Mouse (Mus musculus): ENCODE results near the gene Dad1. TPM values are rescaled to one million over a fixed set of nuclear protein-coding genes. Genes with fewer than 3 reads are reported as not detected.

Dad1 gene
- polyA plus RNA-seq, 1 experiment = 324 TPM

DNA sequence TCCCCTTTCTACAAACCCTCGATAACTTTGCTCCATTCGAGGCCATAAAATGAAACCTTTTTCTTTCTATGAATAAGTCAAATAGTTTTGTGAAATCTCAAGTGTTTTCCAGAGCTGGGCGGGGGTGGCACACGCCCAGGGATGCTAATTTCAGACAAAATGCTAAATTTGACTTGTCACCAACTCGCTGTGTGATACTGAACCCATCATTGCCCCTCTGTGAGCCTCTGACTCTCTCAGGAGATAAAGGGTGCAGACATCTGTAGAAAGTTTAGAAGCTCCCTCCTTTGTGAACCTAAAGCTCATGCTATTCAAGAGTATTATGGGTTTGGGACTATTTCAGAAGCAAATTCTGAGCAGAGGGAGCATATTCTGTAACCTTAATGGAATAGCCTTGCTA lies 46.0 kb downstream of the Dad1 start:
- no peak overlapping the region for H3ac ChIP-seq (ENCODE audit: control insufficient read depth, insufficient read length)
- no peaks in the 10 kb centered on the region for H3K36me3 ChIP-seq (ENCODE audit: control insufficient read depth, insufficient read depth)
- H3K4me3 ChIP-seq = no peak overlapping the region
- no peaks in the 10 kb centered on the region for H3K27me3 ChIP-seq (ENCODE audit: control insufficient read depth, insufficient read depth, insufficient read length)
- H3K79me2 ChIP-seq (ENCODE audit: control insufficient read depth, insufficient read depth) = no peaks in the 10 kb centered on the region
- no peak overlapping the region for H3K4me2 ChIP-seq (ENCODE audit: low read depth)
- TF ChIP-seq USF1 (IDR thresholded peaks at IDR 0.05; ENCODE audit: low read depth) (no peak), REST (IDR thresholded peaks at IDR 0.05; ENCODE audit: insufficient read depth, insufficient read length) (no peak), TCF3 (IDR thresholded peaks at IDR 0.05; ENCODE audit: insufficient read length, low read depth) (no peak)

DNA sequence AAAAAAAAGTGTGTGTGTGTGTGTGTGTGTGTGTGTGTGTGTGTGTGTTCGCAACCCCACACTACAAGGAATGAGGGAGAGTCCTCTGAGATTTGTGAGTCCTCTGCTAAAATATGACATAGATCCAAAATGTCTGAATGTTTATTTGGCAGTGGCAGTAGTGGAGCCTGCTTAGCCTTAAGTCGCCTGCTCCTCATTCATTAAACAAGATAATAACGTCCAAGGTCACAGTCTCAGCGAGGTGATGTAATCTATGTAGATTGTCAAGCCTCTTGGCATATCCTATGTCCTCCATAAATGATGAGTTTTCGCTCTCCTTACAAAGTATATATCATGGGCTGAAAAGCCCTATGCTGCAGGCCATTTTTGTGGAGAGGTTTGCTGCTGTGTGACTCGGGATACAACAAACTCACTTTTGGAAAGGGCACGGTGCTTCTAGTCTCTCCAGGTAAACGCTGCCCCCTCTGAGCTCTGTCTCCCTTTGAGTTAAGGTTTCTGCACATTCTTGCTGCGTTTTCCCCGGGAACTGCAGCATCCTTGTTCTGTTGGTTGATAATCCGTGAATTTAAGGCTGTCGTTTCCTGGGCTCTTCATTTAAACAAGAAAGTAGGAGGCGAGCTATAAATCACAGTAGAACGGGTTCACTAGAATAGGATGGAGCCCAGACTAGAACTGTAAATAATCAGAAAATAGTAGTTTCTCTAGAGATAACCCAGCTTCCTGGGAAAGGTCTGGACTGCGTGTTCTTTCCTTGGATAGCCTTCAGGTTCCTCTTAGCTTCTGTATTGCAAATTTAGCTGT lies 47.0 kb downstream of the Dad1 start:
- Histone ChIP-seq H3K79me2 (ENCODE audit: control insufficient read depth, insufficient read depth) (no peaks in the 10 kb centered on the region), H3K27me3 (ENCODE audit: control insufficient read depth, insufficient read depth, insufficient read length) (no peaks in the 10 kb centered on the region), H3K4me3 (no peak overlapping the region), H3K4me2 (ENCODE audit: low read depth) (no peak overlapping the region), H3ac (ENCODE audit: control insufficient read depth, insufficient read length) (no peak overlapping the region), H3K36me3 (ENCODE audit: control insufficient read depth, insufficient read depth) (no peaks in the 10 kb centered on the region)
- TF ChIP-seq TCF12 (IDR thresholded peaks at IDR 0.05; ENCODE audit: insufficient read depth, poor library complexity, severe bottlenecking) (no peak), SRF (IDR thresholded peaks at IDR 0.05; ENCODE audit: control insufficient read depth, insufficient read length, low read depth) (no peak), MAX (IDR thresholded peaks at IDR 0.05; ENCODE audit: low read depth) (no peak), E2F4 (IDR thresholded peaks at IDR 0.05; ENCODE audit: insufficient read depth) (no peak), REST (IDR thresholded peaks at IDR 0.05; ENCODE audit: insufficient read depth, insufficient read length) (no peak), TCF3 (IDR thresholded peaks at IDR 0.05; ENCODE audit: insufficient read length, low read depth) (no peak), POLR2AphosphoS2 (IDR thresholded peaks at IDR 0.05; ENCODE audit: insufficient read length, low read depth) (no peak), CEBPB (IDR thresholded peaks at IDR 0.05; ENCODE audit: insufficient read depth, poor library complexity, severe bottlenecking) (no peak), USF1 (IDR thresholded peaks at IDR 0.05; ENCODE audit: low read depth) (no peak), MYOG (IDR thresholded peaks at IDR 0.05; ENCODE audit: control insufficient read depth in 1 of 3, insufficient read depth in 1 of 3, insufficient read length in 2 of 3, low read depth in 2 of 3) (no peak), MYOD1 (IDR thresholded peaks at IDR 0.05; ENCODE audit: control insufficient read depth in 1 of 3, insufficient read length in 2 of 3, low read depth in 2 of 3) (no peak), POLR2A (IDR thresholded peaks at IDR 0.05; ENCODE audit: insufficient read length, low read depth) (no peak)

DNA sequence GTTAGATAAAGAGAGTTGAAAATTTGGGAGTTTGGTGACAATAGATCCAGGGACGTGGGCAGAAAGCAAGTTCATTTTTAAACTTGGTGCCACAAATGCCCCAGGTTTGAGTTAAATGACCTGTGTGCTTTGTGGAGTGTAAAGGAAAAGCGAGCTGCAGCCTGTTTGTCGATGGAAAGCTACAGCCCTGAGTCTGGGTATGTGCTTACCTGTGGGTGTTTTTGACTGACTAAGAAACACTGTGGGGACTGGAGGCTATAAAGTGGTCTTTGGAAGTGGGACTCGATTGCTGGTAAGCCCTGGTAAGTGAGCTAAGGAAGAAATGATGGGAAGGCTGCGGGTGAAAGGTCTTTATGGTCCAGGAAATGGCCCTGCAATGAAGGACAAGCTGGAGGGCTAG lies 47.6 kb downstream of the Dad1 start:
- Histone ChIP-seq H3K27me3 (ENCODE audit: control insufficient read depth, insufficient read depth, insufficient read length) (no peaks in the 10 kb centered on the region), H3K4me2 (ENCODE audit: low read depth) (no peak overlapping the region), H3ac (ENCODE audit: control insufficient read depth, insufficient read length) (no peak overlapping the region), H3K36me3 (ENCODE audit: control insufficient read depth, insufficient read depth) (no peaks in the 10 kb centered on the region), H3K4me3 (no peak overlapping the region), H3K79me2 (ENCODE audit: control insufficient read depth, insufficient read depth) (no peaks in the 10 kb centered on the region)
- no peak for TF ChIP-seq MYOD1 (IDR thresholded peaks at IDR 0.05; ENCODE audit: control insufficient read depth in 1 of 3, insufficient read length in 2 of 3, low read depth in 2 of 3)
- no peak for TF ChIP-seq MAX (IDR thresholded peaks at IDR 0.05; ENCODE audit: low read depth)

DNA sequence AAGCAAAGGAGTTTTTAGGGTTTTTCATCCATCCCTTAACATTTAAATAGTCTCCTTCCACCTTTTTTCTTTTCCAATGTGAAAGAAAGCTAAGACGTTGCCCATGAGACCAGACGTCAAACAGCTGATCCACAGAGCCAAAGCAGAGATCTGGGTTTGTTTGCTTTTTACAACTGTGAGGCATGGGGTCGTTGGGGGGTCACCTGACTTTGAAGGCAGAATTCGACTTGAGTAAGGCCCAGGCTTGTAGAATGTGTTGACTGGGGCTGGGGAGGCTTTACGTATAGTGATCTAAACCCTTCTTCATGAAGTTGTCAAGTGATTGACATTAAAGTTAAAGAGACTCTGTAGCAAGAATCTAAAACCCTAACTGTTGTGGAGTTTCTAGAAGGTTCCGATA lies 48.0 kb downstream of the Dad1 start:
- Histone ChIP-seq H3K4me3 (no peak overlapping the region), H3K4me2 (ENCODE audit: low read depth) (no peak overlapping the region), H3ac (ENCODE audit: control insufficient read depth, insufficient read length) (no peak overlapping the region), H3K79me2 (ENCODE audit: control insufficient read depth, insufficient read depth) (no peaks in the 10 kb centered on the region), H3K36me3 (ENCODE audit: control insufficient read depth, insufficient read depth) (no peaks in the 10 kb centered on the region), H3K27me3 (ENCODE audit: control insufficient read depth, insufficient read depth, insufficient read length) (no peaks in the 10 kb centered on the region)
- TF ChIP-seq POLR2A (IDR thresholded peaks at IDR 0.05; ENCODE audit: insufficient read length, low read depth) = no peak
- TF ChIP-seq MYOG (IDR thresholded peaks at IDR 0.05; ENCODE audit: control insufficient read depth in 1 of 3, insufficient read depth in 1 of 3, insufficient read length in 2 of 3, low read depth in 2 of 3) = no peak
- TF ChIP-seq TCF12 (IDR thresholded peaks at IDR 0.05; ENCODE audit: insufficient read depth, poor library complexity, severe bottlenecking) = no peak
- no peak for TF ChIP-seq MYOD1 (IDR thresholded peaks at IDR 0.05; ENCODE audit: control insufficient read depth in 1 of 3, insufficient read length in 2 of 3, low read depth in 2 of 3)
- TF ChIP-seq MAX (IDR thresholded peaks at IDR 0.05; ENCODE audit: low read depth) = no peak
- no peak for TF ChIP-seq REST (IDR thresholded peaks at IDR 0.05; ENCODE audit: insufficient read depth, insufficient read length)
- no peak for TF ChIP-seq POLR2AphosphoS2 (IDR thresholded peaks at IDR 0.05; ENCODE audit: insufficient read length, low read depth)
- no peak for TF ChIP-seq CEBPB (IDR thresholded peaks at IDR 0.05; ENCODE audit: insufficient read depth, poor library complexity, severe bottlenecking)
- TF ChIP-seq TCF3 (IDR thresholded peaks at IDR 0.05; ENCODE audit: insufficient read length, low read depth) = no peak
- no peak for TF ChIP-seq USF1 (IDR thresholded peaks at IDR 0.05; ENCODE audit: low read depth)
- TF ChIP-seq E2F4 (IDR thresholded peaks at IDR 0.05; ENCODE audit: insufficient read depth) = no peak
- no peak for TF ChIP-seq SRF (IDR thresholded peaks at IDR 0.05; ENCODE audit: control insufficient read depth, insufficient read length, low read depth)

DNA sequence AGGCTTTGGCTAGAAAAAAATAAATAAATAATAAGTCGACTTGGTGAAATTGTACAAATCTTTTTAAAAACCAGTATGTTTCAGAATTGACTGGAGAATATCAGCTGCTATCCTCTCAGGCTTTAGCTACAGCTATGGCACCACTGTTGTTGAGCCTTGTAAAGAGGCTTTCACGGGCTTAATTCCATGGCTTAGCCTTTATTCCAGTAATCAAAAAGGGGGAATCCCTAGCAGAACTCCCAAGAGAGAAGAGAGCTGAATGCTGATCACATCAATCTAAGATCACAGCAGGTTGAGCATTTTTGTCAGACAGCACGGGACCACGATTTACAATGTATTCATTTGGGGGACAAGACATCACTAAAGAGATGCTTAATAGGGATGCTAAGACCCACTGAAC lies 49.1 kb downstream of the Dad1 start:
- Histone ChIP-seq H3ac (ENCODE audit: control insufficient read depth, insufficient read length) (no peak overlapping the region), H3K4me2 (ENCODE audit: low read depth) (no peak overlapping the region), H3K27me3 (ENCODE audit: control insufficient read depth, insufficient read depth, insufficient read length) (no peaks in the 10 kb centered on the region), H3K4me3 (no peak overlapping the region), H3K36me3 (ENCODE audit: control insufficient read depth, insufficient read depth) (no peaks in the 10 kb centered on the region), H3K79me2 (ENCODE audit: control insufficient read depth, insufficient read depth) (no peaks in the 10 kb centered on the region)
- no peak for TF ChIP-seq TCF12 (IDR thresholded peaks at IDR 0.05; ENCODE audit: insufficient read depth, poor library complexity, severe bottlenecking)
- TF ChIP-seq REST (IDR thresholded peaks at IDR 0.05; ENCODE audit: insufficient read depth, insufficient read length) = no peak
- no peak for TF ChIP-seq USF1 (IDR thresholded peaks at IDR 0.05; ENCODE audit: low read depth)
- TF ChIP-seq E2F4 (IDR thresholded peaks at IDR 0.05; ENCODE audit: insufficient read depth) = no peak
- no peak for TF ChIP-seq MAX (IDR thresholded peaks at IDR 0.05; ENCODE audit: low read depth)
